Mouse (Mus musculus) effector memory CD4-positive, alpha-beta T cell, adult 5 months (primary cell): ENCODE results near the gene Glycam1. TPM values are rescaled to one million over a fixed set of nuclear protein-coding genes. Genes with fewer than 3 reads are reported as not detected.

ENCODE experiments used
- polyA plus RNA-seq: library from polyadenylated mRNA; unstranded; fragments of 100-300 nt; shearing (Covaris generic); gene quantifications from one replicate; pipeline ENCODE4 v1.2.1, GENCODE M21; 2017

Gene Glycam1
- not detected for polyA plus RNA-seq

DNA sequence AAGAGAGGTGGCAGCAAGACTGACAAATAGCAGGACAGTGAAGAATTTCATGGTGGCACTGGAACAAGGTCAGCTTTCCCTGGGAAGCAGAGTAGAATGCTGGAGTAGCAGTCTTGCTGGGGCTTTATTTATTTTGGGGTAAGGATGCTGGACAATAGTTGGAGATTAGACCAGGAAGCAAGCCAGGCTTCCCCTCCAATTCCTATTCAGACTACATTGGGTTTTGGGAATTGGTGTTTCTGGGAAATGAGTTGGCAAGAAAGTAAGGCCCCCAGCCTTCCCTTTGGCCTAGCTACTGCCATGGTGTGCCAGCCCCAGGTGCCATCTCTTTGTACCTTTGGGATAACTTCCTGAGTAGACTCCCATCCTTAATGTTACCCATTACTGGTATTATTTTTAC, at the start of gene Glycam1:
Glycam1 (minus strand) TSS at position 101 of the 400 bp plus-strand sequence.

GRCm38 (mm10) chr15:103537822-103538213, 27.1 kb downstream of the Glycam1 start, which contains the start of gene Ppp1r1a:
Gene Ppp1r1a (minus strand): TSS chr15:103538003.

Other genes starting within 250 kb of the Glycam1 start
- not detected for gene Zfp385a, start 225.0 kb downstream of the Glycam1 start, polyA plus RNA-seq
- gene Itga5, start 198.3 kb downstream of the Glycam1 start, polyA plus RNA-seq, result not detected
- not detected for gene Gtsf1, start 134.6 kb downstream of the Glycam1 start, polyA plus RNA-seq
- not detected for gene Gtsf2, start 116.6 kb downstream of the Glycam1 start, polyA plus RNA-seq
- 109 TPM for gene Nckap1l, start 111.3 kb downstream of the Glycam1 start, polyA plus RNA-seq
- 6.3 TPM for gene Pde1b, start 62.0 kb downstream of the Glycam1 start, polyA plus RNA-seq
- not detected for gene Ppp1r1a, start 27.1 kb downstream of the Glycam1 start, polyA plus RNA-seq
- not detected for gene Mucl1, start 190.4 kb upstream of the Glycam1 start, polyA plus RNA-seq